ENCODE assay signal across 18 mouse cellular contexts in the genomic region with DNA sequence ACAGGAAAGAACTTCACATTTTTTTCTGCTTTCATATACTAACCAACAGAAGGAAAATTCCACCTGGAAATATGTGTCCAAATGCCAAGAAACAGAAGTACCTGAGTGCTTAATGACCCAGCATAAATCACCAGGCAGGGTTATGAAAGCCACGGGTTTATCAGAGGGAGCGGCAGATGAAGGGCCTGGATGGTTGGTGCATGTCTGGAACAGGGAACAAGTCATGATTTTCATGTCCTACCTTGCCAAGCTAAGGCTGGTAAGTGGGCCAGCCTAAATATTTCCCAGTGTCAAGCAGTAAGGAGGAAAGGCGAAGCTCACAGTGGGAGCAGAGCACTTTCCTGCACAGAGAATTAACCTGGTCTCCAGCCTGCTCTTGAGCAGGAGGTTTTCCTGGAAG.
DNase-seq lines count a peak whose midpoint lies in the region; ATAC-seq lines count a peak whose summit lies in the region.
"Had no signal": no experiment of that assay in that cellular context is flagged by ENCODE, and none has a peak within 500 bp of the region (broad histone marks: within the 10 kb centered on the region; RNA-seq: fewer than 3 reads in every experiment).

No protein-coding gene starts in this region.

- H3K4me2 ChIP-seq in stomach, embryonic 16.5 days (ENCODE audit: low read depth, low read length), result no peak overlapping the region
- H3K4me2 ChIP-seq: embryonic facial prominence, embryonic 12.5 days; forebrain, embryonic 15.5 days had no signal

- no peak for ATAC-seq in stomach, embryonic 16.5 days (ENCODE audit: insufficient read depth, low FRiP score)
- no peak for ATAC-seq in megakaryocyte progenitor cell, adult 5-6 weeks (replicated peaks; ENCODE audit: poor library complexity)
- ATAC-seq: forebrain, embryonic 15.5 days had no signal

- H3K27ac ChIP-seq in stomach, embryonic 16.5 days (ENCODE audit: low read length), result peak overlapping the region; percentile 48
- H3K27ac ChIP-seq: embryonic facial prominence, embryonic 12.5 days; forebrain, embryonic 15.5 days; heart, embryonic 10.5 days had no signal

- no peak overlapping the region for H3K4me3 ChIP-seq in stomach, embryonic 16.5 days (replicated peaks; ENCODE audit: low read length)
- H3K4me3 ChIP-seq: embryonic facial prominence, embryonic 12.5 days; forebrain, embryonic 15.5 days; heart, embryonic 10.5 days had no signal

- no peaks in the 10 kb centered on the region for H3K27me3 ChIP-seq in stomach, embryonic 16.5 days (ENCODE audit: control insufficient read depth, insufficient read depth, low read length)
- H3K27me3 ChIP-seq: embryonic facial prominence, embryonic 12.5 days; forebrain, embryonic 15.5 days had no signal

- H3K9ac ChIP-seq in stomach, embryonic 16.5 days (ENCODE audit: low read length), result no peak overlapping the region
- H3K9ac ChIP-seq: embryonic facial prominence, embryonic 12.5 days; forebrain, embryonic 15.5 days had no signal

- WGBS in stomach, embryonic 16.5 days, result 59% methylated on average over 3 of the region's 3 CpGs

- H3K4me1 ChIP-seq in stomach, embryonic 16.5 days (ENCODE audit: control insufficient read depth, insufficient read depth, low read length), result no peaks in the 10 kb centered on the region
- H3K4me1 ChIP-seq: embryonic facial prominence, embryonic 12.5 days; forebrain, embryonic 15.5 days; heart, embryonic 10.5 days had no signal

- peak; percentile 4 for DNase-seq in kidney, postnatal 14 days
- DNase-seq in kidney, postnatal 4 days, result no peak
- DNase-seq in urinary bladder, postnatal 36 days (ENCODE audit: low spot score in 2 of 2), result peak; percentile 30 to 35
- no peak for DNase-seq in urinary bladder, adult 2 months (ENCODE audit: low spot score)
- no peak for DNase-seq in retina, postnatal 1 day
- DNase-seq: adrenal gland, postnatal 10 days; cerebellum, adult 11 months; cerebellum, adult 9-10 months; cerebellum, postnatal 25 days; gastrocnemius, postnatal 10 days; heart, adult 18-20 months; heart, postnatal 10 days; heart, postnatal 4 days had no signal

- no peaks in the 10 kb centered on the region for H3K9me3 ChIP-seq in stomach, embryonic 16.5 days (replicated peaks; ENCODE audit: control insufficient read depth, low read length)
- H3K9me3 ChIP-seq: embryonic facial prominence, embryonic 12.5 days; forebrain, embryonic 15.5 days; heart, embryonic 10.5 days had no signal

- no peaks in the 10 kb centered on the region for H3K36me3 ChIP-seq in stomach, embryonic 16.5 days (ENCODE audit: control insufficient read depth, insufficient read depth, low read length)
- H3K36me3 ChIP-seq: embryonic facial prominence, embryonic 12.5 days; forebrain, embryonic 15.5 days; heart, embryonic 10.5 days had no signal

Comparison
In these comparisons a context has a peak if more than half of its experiments do, and no peak if none do; other contexts are left out.
1. DNase-seq: peak in kidney, postnatal 14 days (single experiment) and urinary bladder, postnatal 36 days (2 of 2); none in kidney, postnatal 4 days (0 of 2), urinary bladder, adult 2 months (single experiment) and retina, postnatal 1 day (single experiment).